Mouse (Mus musculus) E14TG2a.4 (cell line): Measurements from ENCODE around the gene Klhl31.
A peak's percentile ranks its signal among the peaks of the same experiment; 100 is the strongest.

ENCODE experiments used
- H3K27me3 ChIP-seq: 2 replicates; pipeline ENCODE4 v1.6.1; 2014; ENCODE audit warnings: low read length, control low read depth; ENCODE audit not compliant: insufficient read depth
- H3K36me3 ChIP-seq: 2 replicates; pipeline ENCODE4 v1.6.1; 2014; ENCODE audit warnings: low read length, control low read depth; ENCODE audit not compliant: insufficient read depth
- H3K4me1 ChIP-seq: replicated peaks from 2 replicates; pipeline ENCODE4 v1.6.1; 2014; ENCODE audit warnings: low read depth, low read length, control low read depth
- H3K4me3 ChIP-seq: replicated peaks from 2 replicates; pipeline ENCODE4 v1.5.1; 2014; ENCODE audit warnings: mild to moderate bottlenecking, low read length
- H3K9me3 ChIP-seq: 2 replicates; pipeline ENCODE4 v1.6.1; 2014; ENCODE audit warnings: low read length, control low read depth
- CTCF ChIP-seq: conservative IDR thresholded peaks from 2 replicates; pipeline ENCODE4 v1.5.1; 2014; ENCODE audit warnings: low read length
- NANOG ChIP-seq: IDR thresholded peaks from 2 replicates; pipeline ENCODE4 v1.6.1; 2014; ENCODE audit warnings: borderline replicate concordance, low read length, mixed read lengths
- POU5F1 ChIP-seq: IDR thresholded peaks from 2 replicates; pipeline ENCODE4 v1.6.1; 2014; ENCODE audit warnings: low read length, borderline replicate concordance

Gene Klhl31

DNA sequence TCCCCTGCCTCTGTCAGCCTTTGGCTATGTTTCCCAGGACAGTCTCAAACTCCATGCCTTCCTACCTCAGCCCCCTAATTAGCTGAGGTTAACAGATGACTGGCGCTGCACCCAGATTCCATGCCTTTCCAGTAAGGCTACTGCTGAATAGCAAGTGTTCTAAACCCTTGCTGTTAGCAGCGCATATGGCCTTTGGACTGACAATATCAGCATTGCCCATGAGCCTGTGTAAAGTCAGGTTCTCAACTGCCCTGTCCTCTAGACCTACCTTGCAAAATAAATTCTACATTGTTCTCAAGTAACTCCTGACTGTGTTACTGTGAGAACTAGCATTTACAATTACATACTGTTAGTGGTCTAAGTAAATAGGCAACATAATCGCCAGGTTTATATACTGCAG lies 3.9 kb upstream of the Klhl31 start:
- 0 out of 2 replicates have a peak, but pooled peaks cover 2% of the 10 kb centered on the region for H3K9me3 ChIP-seq
- no peaks in the 10 kb centered on the region for H3K36me3 ChIP-seq
- peaks cover 10% of the 10 kb centered on the region for H3K27me3 ChIP-seq
- no peak overlapping the region for H3K4me3 ChIP-seq
- peaks cover 20% of the 10 kb centered on the region for H3K4me1 ChIP-seq
- TF ChIP-seq NANOG: no peak
- no peak for TF ChIP-seq POU5F1
- TF ChIP-seq CTCF: no peak

GRCm38 (mm10) chr9:77636003-77636402 lies 297 bp upstream of the Klhl31 start:
- TF ChIP-seq NANOG (no peak), CTCF (no peak), POU5F1 (no peak)
- Histone ChIP-seq H3K4me3 (no peak overlapping the region), H3K36me3 (no peaks in the 10 kb centered on the region), H3K4me1 (peaks cover 20% of the 10 kb centered on the region), H3K9me3 (no peaks in the 10 kb centered on the region), H3K27me3 (peaks cover 12% of the 10 kb centered on the region)

DNA sequence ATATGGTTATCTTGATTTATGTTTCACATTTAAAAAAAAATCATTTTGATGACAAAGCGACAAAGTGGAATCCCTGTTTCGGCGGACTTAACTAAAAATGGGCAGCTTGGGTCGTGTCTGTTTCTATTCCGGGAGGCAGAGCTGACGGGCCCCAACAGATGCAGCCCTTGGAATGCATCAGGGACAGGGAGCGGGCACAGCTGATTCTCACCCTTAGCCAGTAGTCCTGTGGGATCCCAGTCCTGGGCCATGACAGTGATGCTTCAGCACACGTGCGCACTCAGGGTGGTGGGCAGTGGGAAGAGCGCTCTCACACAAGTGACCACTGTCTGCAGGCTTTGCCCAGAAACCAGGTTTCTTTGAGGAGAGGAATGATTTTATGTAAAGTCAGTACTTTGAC lies 1.1 kb downstream of the Klhl31 start:
- TF ChIP-seq POU5F1 (no peak), NANOG (no peak), CTCF (no peak)
- no peaks in the 10 kb centered on the region for H3K9me3 ChIP-seq
- H3K27me3 ChIP-seq: peaks cover 11% of the 10 kb centered on the region
- H3K4me1 ChIP-seq: peaks cover 20% of the 10 kb centered on the region
- H3K4me3 ChIP-seq: no peak overlapping the region
- H3K36me3 ChIP-seq: no peaks in the 10 kb centered on the region

- H3K4me3 ChIP-seq: no peak overlapping the region
- no peaks in the 10 kb centered on the region for H3K27me3 ChIP-seq
- TF ChIP-seq CTCF (no peak), NANOG (no peak), POU5F1 (no peak)
- no peaks in the 10 kb centered on the region for H3K36me3 ChIP-seq
- no peaks in the 10 kb centered on the region for H3K4me1 ChIP-seq
- H3K9me3 ChIP-seq: no peaks in the 10 kb centered on the region
These were observed 8.9 kb downstream of the Klhl31 start for GRCm38 (mm10) chr9:77645176-77645575.

- H3K36me3 ChIP-seq: no peaks in the 10 kb centered on the region
- H3K27me3 ChIP-seq: peaks cover 16% of the 10 kb centered on the region
- H3K4me3 ChIP-seq: no peak overlapping the region
- H3K9me3 ChIP-seq: no peaks in the 10 kb centered on the region
- H3K4me1 ChIP-seq: peaks cover 7% of the 10 kb centered on the region; the same call in 1 of the 2 replicates
- TF ChIP-seq POU5F1 (no peak), NANOG (no peak)
These were observed 15.5 kb downstream of the Klhl31 start for GRCm38 (mm10) chr9:77651847-77652246.

DNA sequence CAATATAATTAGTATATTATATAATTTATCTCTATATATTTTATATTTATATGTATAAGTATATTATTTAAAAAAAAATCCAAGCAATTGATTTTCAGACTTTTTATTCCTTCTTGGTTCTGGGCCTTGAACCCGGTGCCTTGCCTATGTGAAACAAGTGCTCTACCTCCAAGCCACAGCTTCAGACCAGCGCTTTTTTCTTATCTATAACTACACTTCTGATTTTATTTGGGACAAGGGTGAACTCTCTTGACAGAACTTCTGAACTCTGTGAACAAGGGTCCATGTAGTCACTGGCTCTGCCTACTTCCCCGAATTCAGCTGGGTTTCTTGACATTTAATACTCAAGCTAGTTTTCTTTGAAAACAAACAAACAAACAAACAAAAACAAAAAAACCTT lies 17.6 kb downstream of the Klhl31 start:
- no peaks in the 10 kb centered on the region for H3K36me3 ChIP-seq
- H3K27me3 ChIP-seq: peaks cover 22% of the 10 kb centered on the region
- peaks cover 7% of the 10 kb centered on the region; the same call in 1 of the 2 replicates for H3K4me1 ChIP-seq
- no peak overlapping the region for H3K4me3 ChIP-seq
- no peaks in the 10 kb centered on the region for H3K9me3 ChIP-seq
- no peak for TF ChIP-seq NANOG
- no peak for TF ChIP-seq POU5F1
- TF ChIP-seq CTCF: no peak

DNA sequence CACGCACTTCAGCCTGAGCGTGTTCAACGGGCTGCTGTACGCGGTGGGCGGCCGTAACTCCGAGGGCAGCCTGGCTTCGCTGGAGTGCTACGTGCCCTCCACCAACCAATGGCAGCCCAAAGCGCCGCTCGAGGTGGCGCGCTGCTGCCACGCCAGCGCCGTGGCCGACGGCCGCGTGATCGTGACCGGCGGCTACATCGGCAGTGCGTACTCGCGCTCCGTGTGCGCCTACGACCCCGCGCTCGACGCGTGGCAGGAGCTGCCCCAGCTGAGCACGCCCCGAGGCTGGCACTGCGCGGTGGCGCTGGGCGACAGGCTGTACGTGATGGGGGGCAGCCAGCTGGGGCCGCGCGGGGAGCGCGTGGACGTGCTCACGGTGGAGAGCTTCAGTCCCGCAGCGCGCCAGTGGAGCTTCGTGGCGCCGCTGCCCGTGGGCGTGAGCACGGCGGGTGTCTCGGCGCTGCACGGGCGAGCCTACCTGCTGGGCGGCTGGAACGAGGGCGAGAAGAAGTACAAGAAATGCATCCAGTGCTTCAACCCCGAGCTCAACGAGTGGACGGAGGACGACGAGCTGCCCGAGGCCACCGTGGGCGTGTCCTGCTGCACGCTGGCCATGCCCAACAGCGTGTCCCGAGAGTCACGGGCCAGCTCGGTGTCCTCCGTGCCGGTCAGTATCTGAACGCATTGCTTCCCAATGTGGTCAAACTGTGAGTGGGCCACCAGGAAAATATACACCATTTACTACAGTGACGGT lies 19.1 kb downstream of the Klhl31 start:
- no peaks in the 10 kb centered on the region for H3K9me3 ChIP-seq
- TF ChIP-seq NANOG: no peak
- no peak for TF ChIP-seq POU5F1
- TF ChIP-seq CTCF: no peak
- H3K4me3 ChIP-seq: peak overlapping the region; percentile 84
- H3K36me3 ChIP-seq: no peaks in the 10 kb centered on the region
- peaks cover 7% of the 10 kb centered on the region; the same call in 1 of the 2 replicates for H3K4me1 ChIP-seq
- peaks cover 22% of the 10 kb centered on the region for H3K27me3 ChIP-seq

DNA sequence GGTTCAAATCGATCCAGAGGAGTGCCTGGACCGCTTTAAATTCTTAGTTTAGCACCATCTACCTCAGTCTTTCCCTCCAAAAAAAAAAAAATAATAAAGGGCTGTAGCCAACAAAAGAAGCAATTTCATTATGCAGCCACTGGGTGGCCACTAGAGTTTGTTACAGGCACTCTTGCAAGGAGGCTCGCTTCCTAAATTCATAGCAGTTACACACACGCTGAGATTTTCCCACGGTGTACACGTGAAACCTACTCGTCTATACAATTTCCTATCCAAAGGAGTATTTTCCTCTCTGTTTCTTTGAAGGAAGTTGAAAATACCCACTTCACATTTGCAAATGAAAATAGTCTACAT lies 19.6 kb downstream of the Klhl31 start:
- TF ChIP-seq NANOG: no peak
- no peak for TF ChIP-seq POU5F1
- TF ChIP-seq CTCF: peak; percentile 68
- no peaks in the 10 kb centered on the region for H3K9me3 ChIP-seq
- peak overlapping the region; percentile 84 for H3K4me3 ChIP-seq
- peaks cover 22% of the 10 kb centered on the region for H3K27me3 ChIP-seq
- peaks cover 7% of the 10 kb centered on the region; the same call in 1 of the 2 replicates for H3K4me1 ChIP-seq
- H3K36me3 ChIP-seq: no peaks in the 10 kb centered on the region

DNA sequence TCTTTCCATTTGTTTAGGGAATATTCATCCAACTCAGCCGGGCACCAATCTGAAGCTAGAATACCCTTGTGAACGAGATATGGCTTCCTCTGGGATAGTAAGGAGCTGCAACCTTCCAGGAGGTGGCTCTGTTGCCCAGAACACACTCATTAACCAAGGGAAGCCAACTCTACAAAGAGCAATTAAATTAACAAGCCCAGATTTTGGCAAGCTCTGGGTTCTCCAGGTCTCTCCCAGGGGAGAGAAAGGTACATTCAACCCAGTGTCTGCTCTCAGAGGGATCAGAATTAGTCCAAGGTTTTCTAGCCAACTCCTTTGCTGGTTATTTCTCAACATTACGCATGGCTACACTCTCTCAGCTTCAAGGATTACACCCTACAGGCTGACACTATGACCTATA lies 26.6 kb downstream of the Klhl31 start:
- H3K4me1 ChIP-seq: no peaks in the 10 kb centered on the region
- no peaks in the 10 kb centered on the region for H3K9me3 ChIP-seq
- no peaks in the 10 kb centered on the region for H3K36me3 ChIP-seq
- no peak for TF ChIP-seq CTCF
- no peak for TF ChIP-seq NANOG
- TF ChIP-seq POU5F1: no peak
- H3K27me3 ChIP-seq: no peaks in the 10 kb centered on the region; the same call in 1 of the 2 replicates
- no peak overlapping the region for H3K4me3 ChIP-seq
